Mouse (Mus musculus): ENCODE measurements around the gene Rnf220. TPM values are rescaled to one million over a fixed set of nuclear protein-coding genes. Genes with fewer than 3 reads are reported as not detected.

Gene Rnf220
- total RNA-seq, 2 experiments from 2014 or later: 48.0 to 54.5 TPM

DNA sequence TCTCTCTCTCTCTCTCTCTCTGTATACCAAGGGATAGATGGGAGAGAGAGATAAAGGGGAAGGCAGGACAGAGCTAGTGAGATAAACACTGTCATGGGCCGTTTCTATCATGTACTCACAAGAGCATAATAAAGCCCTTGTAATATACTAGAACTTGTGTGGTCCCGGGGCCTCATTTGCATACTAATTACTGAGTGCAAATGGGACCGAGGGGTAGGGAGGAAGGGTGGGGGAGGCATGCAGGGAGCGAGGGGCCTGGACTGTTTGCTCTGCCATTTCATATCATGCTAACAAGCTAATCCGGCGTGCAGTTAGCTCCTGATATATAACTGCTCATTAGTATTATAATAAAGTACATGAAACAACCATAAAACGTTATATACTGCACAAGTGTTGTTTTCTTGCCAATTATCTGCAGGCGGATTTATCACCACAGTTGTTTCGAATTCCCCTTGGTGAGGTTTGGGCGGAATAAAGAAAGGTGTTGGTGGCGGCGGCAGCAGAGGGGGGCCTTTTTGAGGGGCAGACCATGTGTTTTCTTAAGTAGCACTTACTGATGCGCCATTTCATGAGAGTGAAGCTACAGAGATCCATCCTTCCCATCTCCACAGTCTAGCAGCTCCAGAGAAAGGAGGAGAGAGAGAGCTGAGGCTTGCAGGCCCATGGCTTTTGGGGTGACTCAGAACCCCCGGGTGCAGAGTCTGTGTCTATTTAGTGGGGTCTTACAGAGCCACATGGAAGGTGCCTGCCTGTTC, 116.9 kb downstream of the Rnf220 start:
- no peak for DNase-seq

- DNase-seq: no peak
Observed at GRCm38 (mm10) chr4:117374078-117374540, 122.7 kb downstream of the Rnf220 start.

DNA sequence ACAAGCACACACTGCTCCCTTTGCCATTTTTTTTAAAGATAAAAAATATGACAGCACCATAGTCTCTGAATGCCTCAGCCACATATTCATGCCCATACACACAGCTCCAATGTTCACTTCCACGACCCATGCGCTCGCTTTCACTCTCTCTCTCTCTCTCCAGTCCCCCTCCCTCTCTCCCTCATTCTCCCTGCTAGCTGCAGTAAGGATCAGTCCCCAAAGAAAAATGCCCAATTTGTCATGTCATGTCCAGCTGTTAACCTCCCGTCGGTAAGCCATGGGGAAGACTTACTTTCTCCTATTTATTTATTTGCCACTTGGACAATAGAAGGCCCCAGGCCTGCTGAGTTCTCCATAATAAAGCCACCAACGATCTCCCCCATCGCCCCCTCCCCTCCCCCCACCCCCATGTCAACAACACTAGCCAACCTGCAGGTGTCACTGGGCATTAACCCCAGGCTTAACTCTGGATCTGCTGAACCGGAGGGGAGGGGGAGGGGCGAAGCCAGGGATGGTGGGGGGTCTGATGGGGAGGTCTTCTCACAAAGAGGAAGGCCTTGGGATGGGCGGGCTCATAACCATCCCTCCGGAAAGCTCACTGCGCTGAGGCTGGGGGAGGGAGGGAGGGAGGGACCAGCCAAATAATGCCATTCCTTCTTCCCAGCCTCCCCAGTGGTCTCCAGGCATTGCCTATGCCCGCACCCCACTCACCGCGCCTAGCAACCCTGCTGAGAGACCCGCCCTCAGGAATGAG, 123.4 kb downstream of the Rnf220 start:
- no peak for DNase-seq

- DNase-seq: no peak
Observed at GRCm38 (mm10) chr4:117371896-117372295, 125.0 kb downstream of the Rnf220 start.

DNA sequence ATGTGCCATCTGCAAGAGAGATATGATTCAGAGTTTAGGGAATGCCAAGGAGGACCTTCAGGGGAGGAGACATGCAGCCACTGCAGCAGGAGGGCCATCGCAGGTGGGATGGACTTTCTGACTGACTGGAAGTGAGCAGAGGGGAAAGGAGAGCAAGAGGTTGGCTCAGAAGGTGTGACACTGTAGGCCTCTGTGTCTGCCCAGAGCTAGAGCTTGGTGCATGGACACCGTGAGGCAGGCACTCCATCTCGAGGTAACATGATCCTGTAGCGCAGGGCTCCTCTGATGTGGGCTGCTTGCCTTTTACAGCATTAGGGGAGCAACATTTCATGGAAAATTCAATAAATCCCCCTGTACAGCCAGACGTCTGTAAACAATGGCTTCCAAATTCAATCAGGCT, 126.5 kb downstream of the Rnf220 start:
- no peak for DNase-seq

DNA sequence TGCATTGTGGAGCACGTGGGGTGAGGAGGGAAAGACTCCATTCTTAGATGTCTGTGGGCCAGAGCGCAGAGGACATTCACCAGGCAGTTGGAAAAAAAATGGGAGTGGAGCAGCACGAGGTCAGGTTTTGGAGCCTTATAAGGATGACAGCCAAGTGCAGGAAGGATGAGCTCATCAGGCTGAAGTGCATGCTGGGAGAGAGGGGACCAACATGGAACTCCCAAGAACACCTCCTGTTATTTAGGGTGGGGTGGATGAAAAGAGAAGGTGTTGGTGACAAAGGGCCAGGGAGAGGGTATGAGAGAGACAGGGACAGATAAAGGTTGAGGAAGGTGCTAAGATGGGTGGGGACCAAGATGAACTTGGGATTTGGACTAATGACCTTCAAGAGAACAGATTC, 127.3 kb downstream of the Rnf220 start:
- no peak for DNase-seq

GRCm38 (mm10) chr4:117367365-117367764, 129.5 kb downstream of the Rnf220 start:
- no peak for DNase-seq

GRCm38 (mm10) chr4:117362085-117362484, 134.8 kb downstream of the Rnf220 start:
- DNase-seq: no peak

DNA sequence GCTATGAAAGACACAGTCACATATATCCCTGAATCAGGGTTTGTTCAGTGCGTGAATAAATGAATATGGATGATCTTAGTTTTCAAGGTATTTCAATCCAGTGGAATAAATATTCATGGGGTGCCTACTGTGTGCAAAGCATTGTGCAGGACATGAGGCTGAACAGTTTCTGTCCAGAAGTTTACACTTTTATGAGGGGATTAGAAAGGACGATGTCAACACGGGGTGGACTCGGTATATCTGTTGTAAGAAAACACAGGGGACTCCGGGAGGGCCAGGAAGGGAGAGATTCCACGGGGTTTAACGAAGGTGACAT, 135.3 kb downstream of the Rnf220 start:
- no peak for DNase-seq

DNA sequence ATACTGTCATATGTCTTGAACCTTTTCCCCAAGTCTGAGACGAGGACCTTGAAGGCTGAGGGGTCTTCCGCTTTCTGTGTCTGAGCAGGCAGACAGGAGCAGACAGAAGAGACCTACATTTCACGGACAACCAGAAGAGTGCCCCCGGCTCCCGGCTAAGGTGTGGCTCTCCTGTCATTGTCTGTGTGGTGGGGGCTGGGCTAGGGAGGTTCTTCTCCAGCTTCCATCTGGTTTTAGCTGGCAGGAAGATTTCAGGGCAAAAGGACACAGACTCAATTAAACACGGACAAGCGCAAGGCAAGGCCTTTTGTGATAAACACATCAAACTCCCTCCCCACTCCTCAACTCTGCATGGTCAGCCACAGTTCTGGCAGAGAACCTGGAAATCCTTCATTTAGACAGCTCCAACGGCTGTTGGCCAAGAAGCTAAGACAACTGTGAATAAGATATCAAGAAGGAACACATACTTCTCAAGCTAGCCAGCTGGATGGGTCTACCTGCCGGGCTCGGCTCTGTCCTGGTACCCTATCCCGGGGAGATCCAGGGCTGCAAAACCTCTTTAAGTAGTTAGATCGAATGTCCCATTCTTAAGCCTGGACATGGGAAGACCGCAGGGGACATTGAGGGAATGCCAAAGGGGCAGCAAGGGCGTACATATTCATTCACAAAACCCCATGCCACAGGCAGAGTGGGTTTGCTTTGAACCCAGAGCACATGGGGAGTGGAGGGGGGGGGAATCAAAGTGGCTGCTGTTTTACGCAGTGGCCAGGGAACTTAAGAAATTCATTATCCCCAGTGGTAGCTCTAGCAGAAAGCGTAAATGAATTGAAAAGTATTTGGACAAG, 135.9 kb downstream of the Rnf220 start:
- DNase-seq: no peak

- no peak for DNase-seq
Observed at GRCm38 (mm10) chr4:117359803-117360382, 137.0 kb downstream of the Rnf220 start.

- DNase-seq: no peak
Observed at GRCm38 (mm10) chr4:117357917-117358316, 138.9 kb downstream of the Rnf220 start.

DNA sequence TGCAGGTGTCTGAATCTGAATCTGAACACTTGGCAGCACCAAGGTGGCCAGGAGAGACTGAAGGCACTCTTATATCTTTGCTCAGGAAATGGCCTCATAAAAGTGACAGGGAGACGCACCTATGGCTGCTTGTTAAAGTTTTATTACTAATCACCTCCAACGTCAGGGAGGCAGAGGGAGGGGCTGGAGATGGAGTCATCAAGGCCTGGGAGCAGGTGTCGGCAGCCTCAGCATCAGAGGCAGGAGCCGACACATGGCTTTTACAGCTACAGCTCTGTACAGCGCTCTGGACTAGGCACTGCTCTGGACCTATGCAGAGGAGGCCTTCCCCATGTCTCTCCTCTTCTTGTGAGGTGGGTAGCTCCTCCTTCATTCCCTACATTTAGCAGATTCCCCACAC, 139.7 kb downstream of the Rnf220 start:
- no peak for DNase-seq

DNA sequence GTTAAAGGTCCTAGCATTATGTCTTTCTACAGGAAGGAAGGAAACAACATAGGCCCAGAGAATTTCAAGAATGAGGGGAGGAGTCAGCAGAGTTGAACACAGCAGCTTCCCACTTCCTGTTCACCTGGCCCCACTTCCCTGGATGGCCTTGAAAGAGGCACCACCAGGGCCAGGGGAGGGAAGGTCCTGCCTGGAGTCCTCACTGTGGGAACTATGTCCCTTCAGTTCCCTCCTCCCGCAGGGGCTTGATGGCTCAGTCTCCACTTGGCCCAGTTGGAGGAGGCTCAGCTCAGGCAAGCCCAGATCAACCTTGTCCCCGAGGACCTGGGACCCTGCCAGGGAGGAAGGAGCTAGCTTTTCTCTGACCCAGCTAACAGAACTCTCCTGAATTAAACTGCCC, 140.6 kb downstream of the Rnf220 start:
- DNase-seq: peak; percentile 51

DNA sequence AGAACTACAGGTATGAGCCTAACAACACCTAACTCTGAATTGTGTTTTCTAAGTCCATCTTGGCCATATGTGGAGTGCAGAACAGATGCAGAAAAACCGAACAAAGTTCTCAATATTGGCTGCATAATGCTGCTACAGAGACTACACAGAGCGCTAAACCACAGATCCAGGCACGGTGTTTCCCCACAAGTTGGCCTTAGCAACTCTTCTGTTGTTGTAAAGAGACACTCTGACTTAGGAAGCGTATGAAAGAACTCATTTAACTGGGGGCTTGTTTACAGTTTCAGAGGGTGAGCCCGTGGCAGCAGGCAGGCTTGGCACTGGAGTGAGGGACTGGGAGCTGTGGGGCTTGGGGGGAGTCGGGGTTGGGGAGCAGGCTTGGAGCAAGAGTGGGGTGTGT, 142.2 kb downstream of the Rnf220 start:
- no peak for DNase-seq

- DNase-seq: no peak
Observed at GRCm38 (mm10) chr4:117352957-117353356, 143.9 kb downstream of the Rnf220 start.

GRCm38 (mm10) chr4:117352071-117352470, 144.8 kb downstream of the Rnf220 start:
- no peak for DNase-seq

GRCm38 (mm10) chr4:117350139-117350693, 146.6 kb downstream of the Rnf220 start:
- no peak for DNase-seq

- no peak for DNase-seq
Observed at GRCm38 (mm10) chr4:117349327-117349726, 147.5 kb downstream of the Rnf220 start.

- DNase-seq: no peak
Observed at GRCm38 (mm10) chr4:117346025-117346424, 150.8 kb downstream of the Rnf220 start.

DNA sequence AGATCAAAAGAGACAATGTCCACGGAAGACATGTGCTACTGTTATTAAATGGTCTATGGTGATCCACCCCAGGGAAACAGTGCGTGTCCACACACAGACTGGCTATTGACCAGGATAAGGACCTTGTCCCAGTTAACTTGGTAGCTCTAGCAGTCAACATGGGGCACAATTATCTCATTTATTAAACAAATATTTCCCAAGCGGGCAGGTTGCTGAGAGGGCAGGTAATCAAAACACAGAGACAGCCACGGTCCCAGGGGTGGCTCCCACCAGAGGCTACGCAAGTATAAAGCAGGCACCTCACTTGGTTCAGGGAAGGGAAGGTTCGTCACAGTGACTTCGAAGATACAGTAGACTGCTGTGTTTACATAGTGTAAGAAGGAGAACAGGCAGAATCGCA, 153.5 kb downstream of the Rnf220 start:
- no peak for DNase-seq

DNA sequence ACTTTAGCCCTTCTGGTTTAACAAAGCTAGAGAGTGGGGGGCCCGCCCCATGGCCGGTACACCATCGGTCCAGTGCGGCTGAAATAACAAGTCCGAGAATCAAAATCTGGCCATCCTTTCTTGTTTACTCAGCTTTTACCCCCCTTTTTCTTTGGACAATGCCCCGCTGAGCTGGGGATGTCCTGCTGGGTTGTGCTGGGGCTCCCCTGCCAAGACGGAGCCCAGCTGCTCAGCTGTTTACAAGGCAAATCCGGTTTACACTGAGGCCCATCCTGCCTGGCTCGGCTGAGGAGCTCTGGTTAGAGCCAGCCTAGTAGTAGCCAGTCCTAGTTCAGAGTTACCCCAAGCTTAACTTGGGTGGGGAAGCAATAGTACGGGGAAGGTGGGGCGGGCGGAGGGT, 154.1 kb downstream of the Rnf220 start:
- no peak for DNase-seq

All from gastrocnemius, postnatal 10 days (tissue).